Mouse (Mus musculus) MEL (cell line): Measurements from ENCODE around the gene Synrg. TPM values are rescaled to one million over a fixed set of nuclear protein-coding genes. Genes with fewer than 3 reads are reported as not detected.

Source experiments
- DNase-seq: peaks from one replicate; pipeline ENCODE4 v3.0.0; 2011; ENCODE audit warnings: low read depth, low spot score
- H3K27ac ChIP-seq: 2 replicates; pipeline ENCODE4 v1.5.1; 2012; ENCODE audit warnings: low read depth, mild to moderate bottlenecking, control low read depth, low read length, moderate library complexity; ENCODE audit not compliant: control insufficient read depth
- H3K27me3 ChIP-seq, 2 experiments: fragments of 150-350 bp in 1 of 2; sonication (generic) in 1 of 2; 2 replicates each; pipeline ENCODE4 v1.6.1; 2012; ENCODE audit warnings: low read length in 2 of 2, mild to moderate bottlenecking in 2 of 2, improper control_type of control experiment in 1 of 2, moderate library complexity in 1 of 2; ENCODE audit not compliant: insufficient read depth in 2 of 2, control insufficient read depth in 1 of 2
- H3K36me3 ChIP-seq, 2 experiments: 2 replicates each; pipeline ENCODE4 v1.6.1; 2012 to 2014; ENCODE audit warnings: low read length in 2 of 2, improper control_type of control experiment in 1 of 2, inconsistent platforms in 1 of 2, mild to moderate bottlenecking in 1 of 2; ENCODE audit not compliant: insufficient read depth in 2 of 2, control insufficient read depth in 1 of 2
- H3K4me1 ChIP-seq, 2 experiments: fragments of 150-350 bp in 1 of 2; sonication (generic) in 1 of 2; 2 replicates each; pipeline ENCODE4 v1.6.1; 2012; ENCODE audit warnings: low read length in 2 of 2, improper control_type of control experiment in 1 of 2, mild to moderate bottlenecking in 1 of 2; ENCODE audit not compliant: insufficient read depth in 2 of 2, control insufficient read depth in 1 of 2
- H3K4me3 ChIP-seq, 2 experiments: fragments of 150-350 bp in 1 of 2; sonication (generic) in 1 of 2; 2 replicates each; pipeline ENCODE4 v1.5.1; 2012; ENCODE audit warnings: low read depth in 2 of 2, low read length in 2 of 2, mild to moderate bottlenecking in 2 of 2, moderate library complexity in 2 of 2, control low read depth in 1 of 2, improper control_type of control experiment in 1 of 2; ENCODE audit not compliant: control insufficient read depth in 1 of 2, insufficient read depth in 1 of 2
- H3K79me2 ChIP-seq: 2 replicates; pipeline ENCODE4 v1.6.1; 2012; ENCODE audit warnings: mild to moderate bottlenecking, low read length, moderate library complexity; ENCODE audit not compliant: control insufficient read depth, poor library complexity, insufficient read depth
- H3K9ac ChIP-seq: 2 replicates; pipeline ENCODE4 v1.6.1; 2012; ENCODE audit warnings: low read depth, mild to moderate bottlenecking, control low read depth, low read length, moderate library complexity; ENCODE audit not compliant: control insufficient read depth, poor library complexity, severe bottlenecking
- H3K9me3 ChIP-seq: fragments of 150-350 bp; sonication (generic); replicated peaks from 2 replicates; pipeline ENCODE4 v1.6.1; 2012; ENCODE audit warnings: mild to moderate bottlenecking, low read length, improper control_type of control experiment, moderate library complexity; ENCODE audit not compliant: insufficient read depth
- BHLHE40 ChIP-seq: IDR thresholded peaks from 2 replicates; pipeline ENCODE4 v1.6.1; 2012; ENCODE audit warnings: low read depth, mild to moderate bottlenecking, inconsistent platforms, low read length, improper control_type of control experiment, borderline replicate concordance
- CHD2 ChIP-seq: IDR thresholded peaks from 2 replicates; pipeline ENCODE4 v1.6.1; 2011; ENCODE audit warnings: low read length, improper control_type of control experiment
- CTCF ChIP-seq, 3 experiments: IDR thresholded peaks in 2 of 3; conservative IDR thresholded peaks in 1 of 3; 2 replicates each; pipeline ENCODE4 v1.5.1; 2011 to 2012; ENCODE audit warnings: low read length in 3 of 3, low read depth in 2 of 3, mild to moderate bottlenecking in 2 of 3, improper control_type of control experiment in 1 of 3, inconsistent platforms in 1 of 3, mixed read lengths in 1 of 3, moderate library complexity in 1 of 3; ENCODE audit not compliant: control insufficient read depth in 1 of 3, insufficient read depth in 1 of 3, poor library complexity in 1 of 3, severe bottlenecking in 1 of 3
- ELF1 ChIP-seq: IDR thresholded peaks from 2 replicates; pipeline ENCODE4 v1.6.1; 2014; ENCODE audit warnings: low read depth, mild to moderate bottlenecking, inconsistent platforms, low read length, improper control_type of control experiment, moderate library complexity
- GATA1 ChIP-seq: IDR thresholded peaks from 2 replicates; pipeline ENCODE4 v1.6.1; 2011; ENCODE audit warnings: low read depth, low read length, improper control_type of control experiment
- HCFC1 ChIP-seq: IDR thresholded peaks from 2 replicates; pipeline ENCODE4 v1.6.1; 2012; ENCODE audit warnings: low read depth, mild to moderate bottlenecking, inconsistent platforms, low read length, improper control_type of control experiment, moderate library complexity
- MAFK ChIP-seq: IDR thresholded peaks from 2 replicates; pipeline ENCODE4 v1.6.1; 2011; ENCODE audit warnings: low read depth, mild to moderate bottlenecking, low read length, improper control_type of control experiment, borderline replicate concordance
- MAX ChIP-seq: IDR thresholded peaks from 2 replicates; pipeline ENCODE4 v1.6.1; 2011; ENCODE audit warnings: low read length, improper control_type of control experiment
- MAZ ChIP-seq: IDR thresholded peaks from 2 replicates; pipeline ENCODE4 v1.6.1; 2012; ENCODE audit warnings: low read depth, mild to moderate bottlenecking, inconsistent platforms, low read length, improper control_type of control experiment
- MEF2A ChIP-seq: IDR thresholded peaks from 2 replicates; pipeline ENCODE4 v1.6.1; 2014; ENCODE audit warnings: low read depth, mild to moderate bottlenecking, inconsistent platforms, low read length, improper control_type of control experiment; ENCODE audit not compliant: poor library complexity, insufficient replicate concordance, severe bottlenecking; ENCODE audit errors: extremely low read depth
- MXI1 ChIP-seq: IDR thresholded peaks from 2 replicates; pipeline ENCODE4 v1.6.1; 2011; ENCODE audit warnings: mild to moderate bottlenecking, low read depth, low read length, improper control_type of control experiment
- MYB ChIP-seq: IDR thresholded peaks from 2 replicates; pipeline ENCODE4 v1.6.1; 2011; ENCODE audit warnings: mild to moderate bottlenecking, low read depth, low read length, improper control_type of control experiment
- NELFE ChIP-seq: IDR thresholded peaks from 2 replicates; pipeline ENCODE4 v1.6.1; 2011; ENCODE audit warnings: low read depth, low read length, improper control_type of control experiment
- NRF1 ChIP-seq: IDR thresholded peaks from 2 replicates; pipeline ENCODE4 v1.6.1; 2014; ENCODE audit warnings: low read depth, mild to moderate bottlenecking, inconsistent platforms, low read length, improper control_type of control experiment, moderate library complexity; ENCODE audit not compliant: poor library complexity, insufficient read depth, severe bottlenecking
- POLR2AphosphoS2 ChIP-seq: IDR thresholded peaks from 2 replicates; pipeline ENCODE4 v1.6.1; 2011; ENCODE audit warnings: low read length, improper control_type of control experiment
- RAD21 ChIP-seq: IDR thresholded peaks from 2 replicates; pipeline ENCODE4 v1.6.1; 2011; ENCODE audit warnings: mild to moderate bottlenecking, low read depth, low read length, improper control_type of control experiment
- SIN3A ChIP-seq: IDR thresholded peaks from 2 replicates; pipeline ENCODE4 v1.6.1; 2012; ENCODE audit warnings: low read length, improper control_type of control experiment, inconsistent platforms
- SMC3 ChIP-seq: IDR thresholded peaks from 2 replicates; pipeline ENCODE4 v1.6.1; 2011; ENCODE audit warnings: low read depth, low read length, improper control_type of control experiment
- TAL1 ChIP-seq: IDR thresholded peaks from 2 replicates; pipeline ENCODE4 v1.6.1; 2012; ENCODE audit warnings: mild to moderate bottlenecking, inconsistent platforms, low read length, moderate library complexity, mixed read lengths
- USF1 ChIP-seq: IDR thresholded peaks from 2 replicates; pipeline ENCODE4 v1.6.1; 2014; ENCODE audit warnings: low read depth, mild to moderate bottlenecking, inconsistent platforms, low read length, improper control_type of control experiment, moderate library complexity
- USF2 ChIP-seq, 2 experiments: IDR thresholded peaks; 2 replicates each; pipeline ENCODE4 v1.6.1; 2011 to 2012; ENCODE audit warnings: improper control_type of control experiment in 2 of 2, low read length in 2 of 2, borderline replicate concordance in 1 of 2, inconsistent platforms in 1 of 2, low read depth in 1 of 2, mild to moderate bottlenecking in 1 of 2; ENCODE audit not compliant: insufficient read depth in 1 of 2
- ZC3H11A ChIP-seq: IDR thresholded peaks from 2 replicates; pipeline ENCODE4 v1.6.1; 2012; ENCODE audit warnings: low read depth, mild to moderate bottlenecking, inconsistent platforms, low read length, improper control_type of control experiment
- ZKSCAN1 ChIP-seq: IDR thresholded peaks from 2 replicates; pipeline ENCODE4 v1.6.1; 2012; ENCODE audit warnings: low read depth, mild to moderate bottlenecking, inconsistent platforms, low read length, improper control_type of control experiment, moderate library complexity
- ZMIZ1 ChIP-seq: IDR thresholded peaks from 2 replicates; pipeline ENCODE4 v1.6.1; 2012; ENCODE audit warnings: low read depth, mild to moderate bottlenecking, inconsistent platforms, low read length, improper control_type of control experiment, moderate library complexity
- ZNF384 ChIP-seq: IDR thresholded peaks from 2 replicates; pipeline ENCODE4 v1.6.1; 2012; ENCODE audit warnings: low read depth, mild to moderate bottlenecking, inconsistent platforms, low read length, improper control_type of control experiment
- polyA plus RNA-seq, 2 experiments: library from polyadenylated mRNA; stranded (reverse) in 1 of 2; unstranded in 1 of 2; fragments of >175 nt in 1 of 2; fragments of >200 nt in 1 of 2; gene quantifications; 2 replicates each; pipeline versions ENCODE4 v1.2.1 to v1.2.4; 2012; ENCODE audit warnings: low replicate concordance in 2 of 2, low read depth in 1 of 2; ENCODE audit not compliant: insufficient read length in 2 of 2, insufficient read depth in 1 of 2, missing spikeins in 1 of 2
- total RNA-seq: library from RNA; depleted of rRNA; stranded (reverse); fragments of 300-350 nt; gene quantifications from 2 replicates; pipeline ENCODE4 v1.2.3, GENCODE M21; 2012

The Synrg gene
- total and polyA plus RNA-seq, 3 experiments, result 24.7 to 75.3 (median 26.4) TPM

GRCm38 (mm10) chr11:83922600-83922999 is 41.6 kb upstream of the Synrg start:
- H3K4me1 ChIP-seq, result no peaks in the 10 kb centered on the region
- no peaks in the 10 kb centered on the region for H3K79me2 ChIP-seq
- no peak overlapping the region for H3K4me3 ChIP-seq
- H3K36me3 ChIP-seq, result no peaks in the 10 kb centered on the region
- no peak overlapping the region for H3K27ac ChIP-seq
- no peak overlapping the region for H3K9ac ChIP-seq
- TF ChIP-seq MXI1 (no peak), NELFE (no peak)
- DNase-seq, result no peak
- peaks cover 30 to 41% of the 10 kb centered on the region in 2 experiments for H3K27me3 ChIP-seq
- H3K9me3 ChIP-seq, result no peaks in the 10 kb centered on the region

- peak; percentile 75 for DNase-seq
- Histone ChIP-seq H3K27me3 (peaks cover 20 to 23% of the 10 kb centered on the region in 2 experiments), H3K9me3 (no peaks in the 10 kb centered on the region), H3K79me2 (no peaks in the 10 kb centered on the region), H3K9ac (no peak overlapping the region), H3K36me3 (no peaks in the 10 kb centered on the region), H3K4me1 (no peaks in the 10 kb centered on the region), H3K27ac (no peak overlapping the region), H3K4me3 (no peak overlapping the region)
- no peak for TF ChIP-seq MAZ
- TF ChIP-seq MAFK, result no peak
- TF ChIP-seq POLR2AphosphoS2, result no peak
- no peak for TF ChIP-seq BHLHE40
- 0 out of 2 replicates have a peak, but pooled peaks have one; percentile 31 for TF ChIP-seq ZNF384
- no peak for TF ChIP-seq HCFC1
- TF ChIP-seq RAD21, result peak; percentile 72
- no peak for TF ChIP-seq MAX
- TF ChIP-seq CTCF (IDR thresholded peaks at IDR 0.05 in 2 of 3, conservative IDR thresholded peaks at IDR 0.05 in 1 of 3; ENCODE audit: control insufficient read depth in 1 of 3, insufficient read depth in 1 of 3, low read depth in 2 of 3, low read length in 3 of 3, poor library complexity in 1 of 3, severe bottlenecking in 1 of 3), result peak; percentile 81 to 91 (median 88)
- no peak for TF ChIP-seq CHD2
- TF ChIP-seq ZC3H11A, result peak; percentile 64
- peak; percentile 79 for TF ChIP-seq SMC3
- TF ChIP-seq ZMIZ1, result no peak
These were observed 37.1 kb upstream of the Synrg start for GRCm38 (mm10) chr11:83927097-83927496.

DNA sequence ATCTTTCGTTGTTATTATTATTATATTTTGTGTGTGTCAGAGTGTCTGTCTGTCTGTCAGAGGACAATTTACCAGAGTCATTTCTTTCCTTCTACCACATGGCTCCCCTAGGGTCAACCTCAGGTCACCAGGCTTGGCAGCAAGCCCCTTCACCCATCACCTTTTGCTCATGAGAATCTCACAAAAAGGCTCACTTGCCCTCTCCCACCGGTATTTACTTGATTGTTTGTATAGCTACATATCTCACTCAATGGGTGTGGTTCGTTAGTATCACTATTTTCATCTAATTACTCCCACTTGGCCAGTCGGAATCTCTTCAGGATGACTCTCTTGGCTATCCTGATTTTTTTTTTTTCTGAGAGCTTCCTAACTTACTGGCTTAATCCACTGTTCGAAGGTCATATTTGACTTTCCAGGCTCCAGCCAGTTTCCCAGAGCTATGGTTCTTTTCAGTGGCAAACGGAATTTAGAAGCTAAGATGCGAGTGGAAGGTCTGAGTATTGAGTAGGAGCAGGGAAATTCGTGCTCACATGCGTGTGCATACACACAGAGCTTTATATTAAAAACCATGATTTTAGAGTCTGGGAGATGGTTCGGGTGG is 31.6 kb upstream of the Synrg start:
- no peaks in the 10 kb centered on the region for H3K4me1 ChIP-seq
- no peak overlapping the region for H3K4me3 ChIP-seq
- H3K9ac ChIP-seq, result no peak overlapping the region
- peaks cover 9 to 22% of the 10 kb centered on the region in 2 experiments for H3K27me3 ChIP-seq
- no peak for DNase-seq
- H3K27ac ChIP-seq, result no peak overlapping the region
- H3K9me3 ChIP-seq, result no peaks in the 10 kb centered on the region
- H3K36me3 ChIP-seq, result no peaks in the 10 kb centered on the region
- no peaks in the 10 kb centered on the region for H3K79me2 ChIP-seq
- TF ChIP-seq USF1, result no peak
- no peak for TF ChIP-seq GATA1
- TF ChIP-seq MYB, result no peak
- no peak for TF ChIP-seq SIN3A
- TF ChIP-seq TAL1, result no peak
- no peak for TF ChIP-seq CTCF (IDR thresholded peaks at IDR 0.05 in 2 of 3, conservative IDR thresholded peaks at IDR 0.05 in 1 of 3; ENCODE audit: control insufficient read depth in 1 of 3, insufficient read depth in 1 of 3, low read depth in 2 of 3, low read length in 3 of 3, poor library complexity in 1 of 3, severe bottlenecking in 1 of 3)
- no peak for TF ChIP-seq USF2 (IDR thresholded peaks at IDR 0.05; ENCODE audit: borderline replicate concordance in 1 of 2, insufficient read depth in 1 of 2, low read depth in 1 of 2, low read length in 2 of 2)
- no peak for TF ChIP-seq ZNF384
- no peak for TF ChIP-seq MEF2A
- no peak for TF ChIP-seq MAX
- TF ChIP-seq ZKSCAN1, result no peak
- no peak for TF ChIP-seq ELF1
- no peak for TF ChIP-seq NRF1
- TF ChIP-seq CHD2, result no peak
- TF ChIP-seq HCFC1, result no peak
